Mouse (Mus musculus): Measurements from ENCODE around the gene 1700067P10Rik. TPM values are rescaled to one million over a fixed set of nuclear protein-coding genes. Genes with fewer than 3 reads are reported as not detected.

1700067P10Rik gene
- total and polyA plus RNA-seq, 3 experiments: not detected

- TF ChIP-seq NELFE (IDR thresholded peaks at IDR 0.05; ENCODE audit: low read depth, low read length): no peak
- no peak for TF ChIP-seq HCFC1 (IDR thresholded peaks at IDR 0.05; ENCODE audit: low read depth, low read length)
- no peak for TF ChIP-seq ZMIZ1 (IDR thresholded peaks at IDR 0.05; ENCODE audit: low read depth, low read length)
- TF ChIP-seq MAZ (IDR thresholded peaks at IDR 0.05; ENCODE audit: low read depth, low read length): no peak
- TF ChIP-seq ZC3H11A (IDR thresholded peaks at IDR 0.05; ENCODE audit: low read depth, low read length): no peak
- no peak for TF ChIP-seq POLR2AphosphoS2 (IDR thresholded peaks at IDR 0.05; ENCODE audit: low read depth, low read length)
- TF ChIP-seq CTCF (conservative IDR thresholded peaks at IDR 0.05 in 1 of 2, IDR thresholded peaks at IDR 0.05 in 1 of 2; ENCODE audit: low read depth in 2 of 2, low read length in 2 of 2): no peak
These were observed 29.5 kb downstream of the 1700067P10Rik start (continued) for GRCm38 (mm10) chr17:48118570-48118969.

GRCm38 (mm10) chr17:48119656-48120055 is 30.5 kb downstream of the 1700067P10Rik start:
- dilution Hi-C loops (cut with MboI; ENCODE audit: extremely low pct_ligation_motif_present, extremely low pct_unique_long_range_greater_than_20kb, low sequenced_read_pairs): no loop called here
- Histone ChIP-seq H3K79me2 (replicated peaks; ENCODE audit: control insufficient read depth, extremely low read depth, insufficient read depth, poor library complexity, severe bottlenecking) (no peaks in the 10 kb centered on the region), H3K36me3 (replicated peaks in 1 of 2; ENCODE audit: control insufficient read depth in 1 of 2, insufficient read depth in 1 of 2, low read length in 1 of 2) (no peaks in the 10 kb centered on the region), H3K9me3 (replicated peaks; ENCODE audit: low read length) (peaks cover 11% of the 10 kb centered on the region), H3K4me1 (ENCODE audit: control insufficient read depth in 1 of 2, insufficient read depth in 2 of 2) (peaks cover 17 to 25% of the 10 kb centered on the region in 2 experiments), H3K27me3 (replicated peaks) (no peaks in the 10 kb centered on the region), H3K9ac (ENCODE audit: insufficient read depth, low read depth) (no peak overlapping the region), H3K4me2 (ENCODE audit: insufficient read depth, low read depth, poor library complexity, severe bottlenecking) (no peak overlapping the region), H3K27ac (ENCODE audit: insufficient read depth, low read depth) (no peak overlapping the region), H3K4me3 (replicated peaks in 1 of 3; ENCODE audit: low read depth in 2 of 3, low read length in 2 of 3, poor library complexity in 1 of 3) (no peak overlapping the region)
- in situ Hi-C loops (cut with MboI; ENCODE audit: low pct_ligation_motif_present, low pct_unique_long_range_greater_than_20kb, low sequenced_read_pairs): loop anchor here (10.0 to 25.0 kb wide), 2 partner anchors 168 to 215 kb away; partner anchors contain the start of gene Treml2
- TF ChIP-seq KAT2A (IDR thresholded peaks at IDR 0.05; ENCODE audit: insufficient replicate concordance, low read length) (no peak), MYC (IDR thresholded peaks at IDR 0.05; ENCODE audit: low read depth, low read length) (no peak), CTCF (conservative IDR thresholded peaks at IDR 0.05 in 1 of 2, IDR thresholded peaks at IDR 0.05 in 1 of 2; ENCODE audit: low read depth in 2 of 2, low read length in 2 of 2) (peak; percentile 80 to 99), MAFK (IDR thresholded peaks at IDR 0.05; ENCODE audit: insufficient replicate concordance, low read length) (no peak), RCOR1 (conservative IDR thresholded peaks at IDR 0.05; ENCODE audit: low read depth, low read length) (no peak), ZKSCAN1 (IDR thresholded peaks at IDR 0.05; ENCODE audit: borderline replicate concordance, low read depth, low read length) (no peak), MEF2A (IDR thresholded peaks at IDR 0.05; ENCODE audit: borderline replicate concordance, low read depth, low read length) (no peak), BHLHE40 (IDR thresholded peaks at IDR 0.05; ENCODE audit: low read depth, low read length) (no peak), NRF1 (IDR thresholded peaks at IDR 0.05; ENCODE audit: low read depth, low read length) (no peak), ZC3H11A (IDR thresholded peaks at IDR 0.05; ENCODE audit: low read depth, low read length) (no peak), RAD21 (IDR thresholded peaks at IDR 0.05; ENCODE audit: low read depth, low read length) (peak; percentile 46), IRF4 (IDR thresholded peaks at IDR 0.05; ENCODE audit: low read depth, low read length) (0 out of 2 replicates have a peak, but pooled peaks have one; percentile 9), MXI1 (IDR thresholded peaks at IDR 0.05; ENCODE audit: low read depth, low read length) (no peak), USF1 (IDR thresholded peaks at IDR 0.05; ENCODE audit: low read depth, low read length) (no peak), SIN3A (IDR thresholded peaks at IDR 0.05; ENCODE audit: low read length) (no peak), SMC3 (IDR thresholded peaks at IDR 0.05; ENCODE audit: low read depth, low read length) (peak; percentile 20; the same call in 1 of the 2 replicates)
- peak; percentile 84 for DNase-seq (ENCODE audit: extremely low read depth)
